Mouse (Mus musculus) lung, postnatal 4 days (tissue): ENCODE results near the gene Fbxo46.
A peak's percentile ranks its signal among the peaks of the same experiment; 100 is the strongest.
"Not testable (repeated sequence)": the region's sequence is repeated elsewhere in the genome, so short reads cannot be mapped to it uniquely, and the experiment has no call there.

Experiments
- DNase-seq, 2 experiments: peaks; one replicate each; pipeline ENCODE4 v3.0.0; 2021

Gene Fbxo46

GRCm38 (mm10) chr7:19136673-19137334, 17.1 kb downstream of the Fbxo46 start:
- no peak for DNase-seq

DNA sequence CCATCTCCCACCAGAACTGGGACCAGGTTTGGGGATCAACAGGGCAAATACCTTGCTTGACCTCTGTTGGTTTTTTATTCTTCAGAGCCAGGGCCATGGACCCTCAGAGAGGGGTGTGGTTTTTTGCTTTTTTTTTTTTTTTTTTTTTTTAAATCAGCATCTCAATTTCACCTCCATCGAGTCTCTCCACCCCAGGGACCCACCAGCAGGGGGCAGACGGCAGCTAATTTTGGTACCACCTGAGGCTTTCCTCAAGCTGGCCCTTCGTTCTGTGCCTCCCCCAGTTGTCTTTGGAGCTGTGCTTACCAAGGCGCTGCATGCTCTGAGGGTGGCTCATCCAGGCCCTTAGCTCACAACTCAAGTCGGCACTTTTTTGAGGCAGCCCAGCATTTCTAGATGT, 17.7 kb downstream of the Fbxo46 start:
- peak; percentile 63 to 73 for DNase-seq

- no peak for DNase-seq
Measured at GRCm38 (mm10) chr7:19146793-19147192, 27.1 kb downstream of the Fbxo46 start.

DNA sequence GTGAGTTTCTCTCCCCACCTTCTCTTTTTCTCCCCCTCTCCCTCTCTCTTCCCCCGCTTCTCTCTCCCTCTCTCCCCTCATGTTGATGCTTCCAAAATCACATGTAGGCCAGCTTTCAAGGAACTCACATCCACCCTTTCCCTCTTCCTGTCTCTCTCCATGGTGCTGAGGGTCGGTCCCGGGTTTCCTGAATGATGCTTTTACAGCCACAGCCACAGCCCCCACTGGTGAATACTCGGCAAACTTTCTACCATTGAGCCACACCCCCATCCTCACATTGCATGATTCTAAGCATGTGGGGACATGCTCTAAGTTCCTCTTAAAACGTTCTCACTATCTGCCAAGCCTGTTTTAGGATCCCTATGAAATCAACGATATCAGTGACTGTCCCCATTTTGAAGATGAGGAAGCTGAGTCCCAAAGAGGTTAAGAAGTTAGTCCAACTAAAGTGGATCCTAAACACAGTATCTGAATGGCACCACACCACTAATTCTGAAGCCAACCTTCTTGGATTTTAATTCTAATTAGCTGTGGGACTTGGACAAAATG, 27.9 kb downstream of the Fbxo46 start:
- no peak for DNase-seq

DNA sequence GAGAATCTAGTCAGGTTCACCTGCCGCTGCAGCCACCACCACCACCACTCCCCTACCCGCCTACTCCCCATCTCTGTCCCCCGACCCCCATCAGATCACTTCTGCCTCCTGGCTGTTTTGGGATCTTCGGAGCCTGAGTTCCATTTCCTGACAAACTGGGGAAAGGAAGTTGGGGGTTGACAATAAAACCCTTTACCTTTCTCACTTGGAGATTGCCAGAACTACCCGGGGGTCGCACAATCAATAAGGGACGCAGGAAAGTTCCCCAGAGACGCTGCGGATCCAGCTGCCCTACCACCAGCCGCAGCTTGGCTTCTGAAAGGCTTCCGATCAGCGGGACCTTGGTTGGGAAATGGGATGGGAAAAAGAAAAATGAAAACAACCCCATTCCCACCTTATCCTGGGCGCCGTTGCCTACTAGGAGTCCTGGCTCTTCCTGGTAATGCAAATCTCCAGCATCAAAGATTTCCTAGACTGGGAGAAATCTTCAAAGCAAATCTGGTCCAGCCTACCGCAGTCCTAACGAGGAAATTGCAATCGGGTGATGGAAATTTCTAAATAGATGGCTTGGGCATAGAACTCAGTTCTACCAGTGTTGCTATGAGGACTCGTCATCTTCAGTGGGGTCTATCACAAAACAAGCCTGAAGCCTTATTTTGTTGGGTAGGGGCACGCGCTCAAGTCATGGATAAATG, 28.7 kb downstream of the Fbxo46 start:
- DNase-seq: no peak

GRCm38 (mm10) chr7:19148875-19149541, 29.3 kb downstream of the Fbxo46 start, which contains the start of gene Qpctl:
Qpctl (minus strand) TSS chr7:19149291.
- peak; percentile 98 to 100 for DNase-seq

DNA sequence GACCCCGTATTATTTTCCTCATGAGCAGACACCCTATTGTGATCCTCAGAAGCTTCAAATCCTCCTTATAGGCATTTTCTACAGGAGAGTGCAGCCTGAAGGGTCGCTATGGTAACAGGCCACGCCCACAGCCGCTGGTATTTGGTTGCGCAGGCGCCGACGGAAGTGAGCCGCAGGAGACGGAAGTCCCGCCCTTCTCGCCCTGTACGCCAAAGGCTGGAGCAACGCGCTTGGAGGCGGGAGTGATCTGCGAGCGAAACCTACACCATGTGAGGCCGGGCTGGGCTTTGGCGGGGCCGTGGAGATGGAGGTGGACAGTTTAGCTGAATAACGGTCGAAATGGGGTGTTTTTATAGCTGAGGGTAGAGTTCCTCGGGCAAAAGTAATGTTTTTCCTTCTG, 30.0 kb downstream of the Fbxo46 start, which contains the start of gene Snrpd2:
Gene Snrpd2 (plus strand): TSS at position 97 of the 400 bp plus-strand sequence.
- peak; percentile 96 to 97 for DNase-seq

- not testable (repeated sequence) for DNase-seq
Measured at GRCm38 (mm10) chr7:19151121-19151520, 31.5 kb downstream of the Fbxo46 start.

DNA sequence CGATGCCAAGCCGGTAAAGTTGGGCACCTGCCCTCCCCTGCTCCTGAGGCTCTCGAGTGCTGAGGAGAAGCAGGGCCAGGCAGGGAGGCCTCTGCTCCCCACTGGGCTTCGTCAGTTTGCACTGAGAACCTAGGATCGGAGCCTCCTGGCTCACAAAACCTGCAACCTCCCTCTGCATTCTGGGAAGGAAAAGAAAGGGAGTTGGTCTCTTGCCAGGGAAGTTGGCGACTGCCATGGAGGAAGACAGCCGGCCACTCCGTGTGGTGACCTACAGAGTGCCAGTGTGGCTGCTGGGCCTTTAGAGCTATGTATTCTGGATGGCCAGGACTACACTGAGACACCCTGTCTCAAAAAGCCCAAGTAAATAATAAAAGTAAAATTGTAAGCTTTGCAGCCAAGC, 35.1 kb downstream of the Fbxo46 start:
- DNase-seq: no peak

- DNase-seq: no peak
Measured at GRCm38 (mm10) chr7:19155825-19156475, 36.3 kb downstream of the Fbxo46 start.

DNA sequence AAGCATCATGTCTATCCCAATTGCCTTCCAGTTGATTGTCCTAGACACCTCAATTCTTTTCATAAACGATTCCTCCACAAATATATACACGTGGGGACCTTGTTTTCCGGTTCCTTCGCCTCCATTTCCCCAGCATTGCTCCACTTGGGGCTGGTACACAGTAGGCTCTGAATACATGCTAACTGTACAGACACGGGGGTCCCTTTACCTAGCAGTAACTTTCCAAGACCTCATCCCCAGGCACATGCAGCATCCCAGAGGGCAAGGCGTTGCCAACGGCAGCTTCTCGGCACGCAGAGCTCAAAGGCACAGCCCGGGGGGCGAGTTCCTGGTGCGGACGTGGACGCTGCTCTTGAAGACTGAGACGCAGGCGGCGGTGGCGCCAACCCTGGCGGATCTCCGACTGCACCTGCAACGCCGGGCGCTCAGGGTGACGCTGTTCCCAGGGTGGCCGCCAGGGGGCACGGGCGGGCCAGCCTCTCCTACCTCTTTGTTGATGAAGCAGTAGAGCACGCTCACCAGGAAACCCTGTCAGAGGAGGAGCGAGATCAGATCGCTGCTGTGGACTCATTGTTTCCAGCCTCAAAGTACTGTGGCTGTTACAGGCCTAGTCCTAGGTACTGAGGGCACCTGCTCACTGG, 37.6 kb downstream of the Fbxo46 start:
- peak; percentile 91 to 94 for DNase-seq

- DNase-seq: no peak
Measured at GRCm38 (mm10) chr7:19158601-19159000, 38.9 kb downstream of the Fbxo46 start.

DNA sequence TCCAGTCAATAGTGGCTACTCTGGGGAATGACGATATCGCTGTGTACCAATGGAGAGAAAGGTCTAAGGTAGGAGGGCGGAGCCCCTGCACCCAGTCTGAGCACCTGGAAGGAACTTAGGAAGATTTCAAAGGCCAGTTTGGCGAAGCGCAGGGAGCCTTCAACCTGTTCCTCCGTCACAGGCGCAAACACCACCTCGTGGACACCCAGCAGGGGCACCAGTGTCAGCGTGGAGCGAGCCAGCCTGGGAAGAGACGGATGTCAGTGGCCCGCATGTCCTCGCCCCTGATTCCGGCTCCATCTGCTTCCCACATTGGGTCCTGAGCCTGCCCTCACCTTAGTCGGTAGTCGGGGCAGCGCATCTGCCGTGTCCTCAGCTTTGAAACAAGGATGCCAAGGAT, 39.8 kb downstream of the Fbxo46 start:
- no peak for DNase-seq

GRCm38 (mm10) chr7:19160115-19160514, 40.5 kb downstream of the Fbxo46 start:
- DNase-seq: peak in 1 of 2 experiments; percentile 40

GRCm38 (mm10) chr7:19162928-19163327, 43.3 kb downstream of the Fbxo46 start:
- DNase-seq: no peak

DNA sequence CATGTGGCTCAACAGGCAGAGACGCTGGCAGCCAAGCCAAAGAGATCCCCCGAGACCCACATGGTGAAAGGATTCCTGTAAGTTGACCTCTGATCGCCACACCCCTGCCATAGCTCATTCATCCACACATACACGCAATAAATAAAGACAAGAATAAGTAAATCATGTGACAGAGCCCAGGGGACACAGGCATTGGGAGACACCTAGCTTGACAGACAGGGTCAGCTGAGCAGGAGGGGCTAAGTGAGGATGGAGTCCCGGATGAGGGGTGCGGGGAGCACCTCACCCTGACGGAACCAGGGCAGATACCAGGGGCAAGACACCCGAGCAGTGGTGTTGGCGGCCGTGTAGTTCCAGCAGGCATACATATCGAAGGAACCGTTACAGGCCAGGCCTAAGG, 44.1 kb downstream of the Fbxo46 start:
- DNase-seq: no peak

DNA sequence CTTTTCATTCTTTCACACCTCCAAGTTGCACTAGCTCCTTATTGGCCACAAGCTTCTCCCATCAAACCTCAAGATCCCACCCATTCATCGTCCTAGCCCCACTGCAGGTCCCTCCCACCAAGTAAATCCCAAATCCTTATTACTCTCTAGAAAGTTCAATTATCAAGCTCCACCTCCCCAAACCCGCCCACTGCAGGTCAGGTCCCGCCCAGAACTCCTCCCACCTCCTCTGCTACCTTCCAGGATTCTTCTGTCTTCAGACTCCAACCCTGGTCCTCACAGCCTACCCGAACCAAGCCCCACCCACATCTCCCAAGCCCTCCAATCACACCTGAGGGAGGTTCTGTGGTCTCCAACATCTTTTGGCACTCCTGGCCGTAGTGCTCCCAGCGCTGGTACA, 44.5 kb downstream of the Fbxo46 start:
- DNase-seq: peak; percentile 46 to 59

DNA sequence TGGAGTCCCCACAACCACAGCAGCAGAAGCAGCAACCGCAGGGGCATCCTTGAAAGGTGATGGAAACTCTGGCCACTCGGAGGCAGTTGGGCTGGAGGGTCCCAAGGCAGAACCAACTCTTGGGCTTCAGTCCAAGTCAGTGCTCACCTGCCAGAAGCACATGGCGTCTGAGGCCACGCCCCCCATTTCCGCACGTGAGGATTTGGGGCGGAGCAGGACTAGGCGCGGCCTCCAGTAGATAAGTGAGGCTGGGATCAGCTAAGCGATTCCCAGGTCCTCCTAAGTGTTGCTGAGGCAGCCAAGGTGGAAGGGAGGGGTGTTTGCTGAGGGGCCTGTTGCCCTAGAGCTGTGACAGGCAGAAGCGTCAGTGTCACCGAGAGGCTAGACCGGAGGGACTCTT, 45.3 kb downstream of the Fbxo46 start:
- peak in 1 of 2 experiments; percentile 34 for DNase-seq

DNA sequence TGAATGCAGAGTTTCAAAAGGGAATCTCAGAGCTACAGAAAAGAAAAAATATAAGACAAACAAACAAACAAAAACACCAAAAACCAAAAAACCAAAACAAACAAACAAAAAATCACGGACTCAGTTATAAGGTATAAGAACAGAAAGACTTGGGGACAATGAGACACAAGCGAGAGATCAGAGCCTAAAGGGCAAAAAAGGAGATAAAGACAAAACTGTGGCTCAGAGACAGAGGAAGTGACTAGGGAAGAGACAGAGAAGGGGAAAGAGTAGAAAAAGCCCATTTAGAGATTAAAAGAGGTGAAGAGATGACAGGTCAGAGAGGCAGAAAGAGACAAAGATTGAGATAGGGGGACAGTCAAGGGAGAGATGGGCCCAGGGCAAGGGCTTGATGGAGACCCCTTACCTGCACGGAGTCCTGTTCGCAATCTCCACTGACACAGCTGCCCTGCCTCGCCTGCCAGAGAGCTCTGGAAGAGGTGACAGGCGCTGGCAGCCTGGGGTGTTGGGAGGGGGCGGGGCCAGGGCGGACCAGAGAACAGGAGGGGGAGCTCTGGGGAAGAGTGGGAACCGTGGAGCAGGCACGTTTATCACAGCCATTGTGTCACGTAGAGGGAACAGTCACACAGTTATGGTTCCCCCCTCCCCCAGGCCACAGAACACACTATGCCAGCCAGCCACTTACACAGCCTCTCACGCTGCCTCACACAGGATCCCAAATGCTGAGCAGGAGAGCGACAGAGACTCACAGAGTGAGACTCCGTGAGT, 46.2 kb downstream of the Fbxo46 start, which contains the start of gene Gipr:
Gene Gipr (minus strand): TSS at position 472 of the 768 bp plus-strand sequence.
- DNase-seq: peak in 1 of 2 experiments; percentile 38

DNA sequence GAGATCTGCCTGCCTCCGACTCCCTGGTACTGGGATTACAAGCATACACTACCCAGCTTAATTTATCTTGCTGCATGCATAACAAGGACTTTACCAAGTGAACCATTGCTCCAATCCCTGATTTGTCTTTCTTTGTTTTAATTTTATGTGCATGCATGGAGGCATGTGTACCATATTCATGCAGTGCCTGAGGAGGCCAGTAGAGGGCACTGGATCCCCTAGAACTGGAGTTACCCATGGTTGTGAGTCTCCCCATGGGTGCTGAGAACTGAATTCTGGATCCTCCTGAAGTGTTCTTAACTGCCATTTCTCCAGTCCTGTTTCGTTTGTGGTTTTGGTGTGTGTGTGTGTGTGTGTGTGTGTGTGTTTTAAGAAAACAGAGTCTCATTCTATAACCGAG, 47.3 kb downstream of the Fbxo46 start:
- DNase-seq: no peak

GRCm38 (mm10) chr7:19169506-19169905, 49.8 kb downstream of the Fbxo46 start:
- DNase-seq: no peak

GRCm38 (mm10) chr7:19170142-19170541, 50.5 kb downstream of the Fbxo46 start:
- no peak for DNase-seq
